Mouse (Mus musculus) liver, embryonic 11.5 days (tissue): Measurements from ENCODE around the gene Gm10337. TPM values are rescaled to one million over a fixed set of nuclear protein-coding genes. Genes with fewer than 3 reads are reported as not detected.

Source experiments
- ATAC-seq: fragments of 200-750 bp; cut with Nextera tagmentation; replicated peaks from 2 replicates; pipeline ENCODE4 v1.8.0; 2017; ENCODE audit warnings: moderate number of reproducible peaks, mild to moderate bottlenecking, moderate TSS enrichment, moderate library complexity; ENCODE audit not compliant: low FRiP score
- DNase-seq: peaks from one replicate; pipeline ENCODE4 v3.0.0-alpha.2; 2017; ENCODE audit warnings: low spot score
- H3K27ac ChIP-seq: fragments of 300-500 bp; sonication (generic); 2 replicates; pipeline ENCODE4 v1.5.1; 2014; ENCODE audit warnings: mild to moderate bottlenecking, low read depth, low read length, control low read depth
- H3K27me3 ChIP-seq: fragments of 300-500 bp; sonication (generic); replicated peaks from 2 replicates; pipeline ENCODE4 v1.6.1; 2014; ENCODE audit warnings: low read length, mixed read lengths; ENCODE audit not compliant: control insufficient read depth, insufficient read depth
- H3K36me3 ChIP-seq: fragments of 300-500 bp; sonication (generic); 2 replicates; pipeline ENCODE4 v1.6.1; 2014; ENCODE audit warnings: mild to moderate bottlenecking, low read length, moderate library complexity, mixed read lengths; ENCODE audit not compliant: control insufficient read depth, insufficient read depth
- H3K4me1 ChIP-seq: fragments of 300-500 bp; sonication (generic); replicated peaks from 2 replicates; pipeline ENCODE4 v1.6.1; 2014; ENCODE audit warnings: low read length, mixed read lengths; ENCODE audit not compliant: control insufficient read depth, insufficient read depth
- H3K4me2 ChIP-seq: fragments of 300-500 bp; sonication (generic); 2 replicates; pipeline ENCODE4 v1.6.1; 2014; ENCODE audit warnings: mild to moderate bottlenecking, control low read depth, moderate library complexity
- H3K4me3 ChIP-seq: fragments of 300-500 bp; sonication (generic); 2 replicates; pipeline ENCODE4 v1.5.1; 2014; ENCODE audit warnings: low read depth, low read length, control low read depth
- H3K9ac ChIP-seq: fragments of 300-500 bp; sonication (generic); 2 replicates; pipeline ENCODE4 v1.6.1; 2014; ENCODE audit warnings: low read depth, low read length, control low read depth
- H3K9me3 ChIP-seq: fragments of 300-500 bp; sonication (generic); 2 replicates; pipeline ENCODE4 v1.6.1; 2016; ENCODE audit warnings: low read length, inconsistent platforms, mixed read lengths; ENCODE audit not compliant: control insufficient read depth
- WGBS: fragments of 180-500 bp; shearing (Covaris S2); extraction: QIAGEN DNeasy Blood & Tissue Kit; methylation state at CpG from one replicate; pipeline ENCODE4 v1.1.7; 2014; 5-methylcytosine and 5-hydroxymethylcytosine counted together
- polyA plus RNA-seq: library from polyadenylated mRNA; unstranded; fragments of >200 nt; fragmentation: Nextera tagmentation; extraction: Ambion mirVana; gene quantifications from 2 replicates; pipeline ENCODE4 v1.2.1, GENCODE M21; 2014

Gm10337 gene
- polyA plus RNA-seq, 1 experiment from 2014 or later = not detected

DNA sequence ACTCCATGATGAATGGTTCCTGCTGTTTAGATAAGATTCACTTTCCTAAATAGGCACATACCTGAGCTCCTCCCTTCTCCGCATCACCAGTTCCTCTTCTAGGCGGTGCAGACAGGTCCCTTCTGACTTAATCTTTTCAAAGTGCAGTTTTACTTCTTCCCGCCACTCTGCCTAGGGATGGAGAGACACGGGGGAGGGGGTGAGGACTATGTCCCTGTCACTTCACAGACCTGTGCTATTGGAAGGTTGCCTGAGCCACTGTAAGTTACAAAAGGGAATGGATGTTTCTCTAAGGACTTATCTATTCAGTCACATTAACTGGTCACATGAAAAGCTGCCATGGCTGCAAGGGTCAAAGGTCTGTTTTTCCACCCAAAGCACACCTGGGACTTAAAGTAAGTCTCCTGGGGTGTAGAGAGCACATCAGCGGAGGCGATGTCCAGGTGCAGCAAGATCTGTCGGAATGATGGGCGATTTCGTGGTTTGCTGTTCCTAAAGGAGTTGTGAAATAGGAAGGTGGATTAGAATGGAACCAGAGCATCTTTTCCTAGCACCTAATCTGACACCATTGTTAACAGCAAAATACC is 1.2 kb upstream of the Gm10337 start:
- no peak overlapping the region for H3K27ac ChIP-seq
- ATAC-seq = no peak
- DNase-seq = no peak

DNA sequence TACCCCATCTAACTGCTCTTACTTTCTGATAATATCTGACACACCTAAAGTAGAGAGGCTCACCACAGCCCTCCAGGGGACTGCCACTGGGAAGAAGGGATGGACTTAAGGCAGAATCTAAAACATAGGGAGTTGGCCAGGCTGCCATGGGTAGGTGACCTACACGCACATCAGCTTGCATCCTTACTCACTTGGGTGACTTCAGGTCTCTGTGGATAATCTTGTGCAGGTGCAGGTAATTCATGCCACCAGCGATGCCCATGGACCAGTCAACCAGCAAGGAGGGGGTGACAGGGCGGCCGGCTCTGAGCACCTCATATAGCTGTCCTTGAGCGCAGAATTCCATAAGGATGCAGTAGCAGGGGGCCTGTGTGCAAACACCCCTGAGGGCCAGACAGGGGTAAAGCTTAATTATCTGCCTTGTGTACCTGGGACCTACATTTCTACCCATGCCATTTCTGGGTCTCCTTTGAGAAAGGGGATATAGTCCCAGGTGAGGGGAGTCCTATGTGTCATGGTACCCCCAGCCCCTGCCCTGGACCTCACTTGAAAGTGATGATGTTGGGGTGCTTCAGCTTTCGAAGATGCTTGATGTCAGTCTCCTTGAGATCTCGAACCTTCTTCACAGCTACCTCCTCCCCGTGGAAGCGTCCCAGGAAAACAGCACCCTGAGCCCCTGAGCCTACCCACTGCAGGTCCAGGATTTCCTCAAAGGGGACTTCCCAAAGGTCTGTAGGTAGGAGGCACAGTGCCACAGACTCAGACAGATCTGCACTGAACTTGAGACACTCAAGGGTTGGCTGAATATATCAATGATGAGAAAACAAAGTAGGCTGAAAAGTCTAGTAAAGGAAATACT is 631 bp downstream of the Gm10337 start:
- no peak overlapping the region for H3K4me2 ChIP-seq
- DNase-seq = no peak
- 0 out of 2 replicates have a peak, but pooled peaks have one; percentile 14 for ATAC-seq
- H3K36me3 ChIP-seq = peaks cover 44% of the 10 kb centered on the region
- WGBS = 87% methylated on average over 9 of the region's 9 CpGs
- H3K27ac ChIP-seq = no peak overlapping the region
- H3K9ac ChIP-seq = no peak overlapping the region
- no peaks in the 10 kb centered on the region for H3K4me1 ChIP-seq
- no peak overlapping the region for H3K4me3 ChIP-seq
- H3K9me3 ChIP-seq = no peaks in the 10 kb centered on the region
- no peaks in the 10 kb centered on the region for H3K27me3 ChIP-seq

More for the DNA sequence above, 1.2 kb upstream of the Gm10337 start:
- H3K4me1 ChIP-seq = no peaks in the 10 kb centered on the region
- H3K36me3 ChIP-seq = peaks cover 55% of the 10 kb centered on the region
- H3K4me2 ChIP-seq = no peak overlapping the region
- H3K9me3 ChIP-seq = no peaks in the 10 kb centered on the region
- H3K9ac ChIP-seq = no peak overlapping the region
- no peaks in the 10 kb centered on the region for H3K27me3 ChIP-seq
- no peak overlapping the region for H3K4me3 ChIP-seq
- 77% methylated on average over 9 of the region's 9 CpGs for WGBS

DNA sequence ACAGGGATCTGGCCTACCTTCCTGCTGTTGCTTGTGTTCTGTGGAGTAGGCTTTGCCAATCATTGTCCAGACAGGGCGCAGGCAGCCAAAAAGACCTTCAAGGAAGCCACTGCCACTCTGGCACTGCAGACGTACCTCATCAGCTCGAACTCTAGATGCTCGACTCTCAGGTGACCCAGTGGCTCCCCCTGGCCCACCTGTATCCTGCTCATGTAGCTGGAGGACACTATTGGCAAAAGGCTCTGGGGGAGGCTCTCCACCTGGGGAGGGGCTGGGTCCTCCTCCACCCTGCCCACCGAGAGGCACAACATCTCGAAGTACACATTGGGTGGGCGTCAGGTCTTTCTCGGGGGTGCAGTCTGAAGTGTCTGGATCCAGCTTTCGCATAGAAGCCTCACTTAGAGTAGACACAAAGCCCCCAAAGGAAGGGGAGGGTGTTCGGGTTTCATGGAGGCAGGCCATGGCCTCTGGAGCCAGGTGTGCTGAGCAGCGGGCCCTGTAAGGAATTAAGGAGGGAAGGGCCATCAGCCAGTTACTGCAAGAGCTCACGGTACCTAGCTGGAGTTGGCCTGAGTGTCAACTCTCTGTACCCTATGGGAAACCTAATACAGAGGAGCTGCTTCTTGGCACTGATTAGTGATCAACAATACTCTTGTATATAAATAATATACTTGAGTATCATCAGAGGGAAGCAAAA is 1.7 kb downstream of the Gm10337 start:
- DNase-seq (no peak), ATAC-seq (no peak)
- no peak overlapping the region for H3K4me3 ChIP-seq
- no peaks in the 10 kb centered on the region for H3K4me1 ChIP-seq
- no peaks in the 10 kb centered on the region for H3K27me3 ChIP-seq
- no peaks in the 10 kb centered on the region for H3K9me3 ChIP-seq
- no peak overlapping the region for H3K9ac ChIP-seq
- H3K4me2 ChIP-seq = no peak overlapping the region
- H3K27ac ChIP-seq = no peak overlapping the region
- H3K36me3 ChIP-seq = peaks cover 34% of the 10 kb centered on the region
- WGBS = 72% methylated on average over 12 of the region's 12 CpGs

DNA sequence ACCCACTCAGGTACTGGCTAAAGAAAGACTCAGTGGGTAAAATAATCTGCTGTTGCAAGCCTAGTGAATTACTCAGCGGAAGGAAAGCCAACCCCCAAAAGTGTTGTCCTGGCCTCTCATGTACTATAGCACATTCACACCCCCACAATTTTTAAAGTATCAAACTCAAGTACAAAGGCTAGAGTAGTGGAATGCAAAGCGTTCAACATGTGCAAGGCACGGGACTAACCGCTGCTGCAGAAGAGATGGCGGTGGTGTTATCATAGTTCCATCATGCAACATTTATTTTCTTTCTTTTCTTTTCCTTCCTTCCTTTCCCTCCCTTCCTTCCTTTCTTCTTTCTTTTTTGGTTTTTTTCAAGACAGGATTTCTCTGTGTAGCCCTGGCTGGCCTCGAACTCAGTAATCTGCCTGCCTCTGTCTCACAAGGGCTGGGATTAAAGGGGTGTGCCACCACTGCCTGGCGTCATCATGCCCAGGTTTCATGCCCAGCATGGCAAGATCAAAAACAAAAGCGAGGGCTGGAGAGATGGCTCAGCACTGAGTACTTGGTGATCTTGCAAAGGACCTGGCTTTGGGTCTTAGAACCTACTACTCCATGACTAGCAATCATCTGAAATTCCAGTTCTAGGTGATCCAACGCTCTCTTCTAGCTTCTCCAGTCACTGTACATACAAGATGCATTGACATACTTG is 2.4 kb downstream of the Gm10337 start:
- H3K27ac ChIP-seq = no peak overlapping the region
- H3K9ac ChIP-seq = no peak overlapping the region
- DNase-seq (no peak), ATAC-seq (no peak)
- WGBS = 83% methylated on average over 9 of the region's 9 CpGs
- no peak overlapping the region for H3K4me2 ChIP-seq
- peaks cover 2% of the 10 kb centered on the region for H3K4me1 ChIP-seq
- no peak overlapping the region for H3K4me3 ChIP-seq
- no peaks in the 10 kb centered on the region for H3K9me3 ChIP-seq
- no peaks in the 10 kb centered on the region for H3K27me3 ChIP-seq
- H3K36me3 ChIP-seq = peaks cover 27% of the 10 kb centered on the region

DNA sequence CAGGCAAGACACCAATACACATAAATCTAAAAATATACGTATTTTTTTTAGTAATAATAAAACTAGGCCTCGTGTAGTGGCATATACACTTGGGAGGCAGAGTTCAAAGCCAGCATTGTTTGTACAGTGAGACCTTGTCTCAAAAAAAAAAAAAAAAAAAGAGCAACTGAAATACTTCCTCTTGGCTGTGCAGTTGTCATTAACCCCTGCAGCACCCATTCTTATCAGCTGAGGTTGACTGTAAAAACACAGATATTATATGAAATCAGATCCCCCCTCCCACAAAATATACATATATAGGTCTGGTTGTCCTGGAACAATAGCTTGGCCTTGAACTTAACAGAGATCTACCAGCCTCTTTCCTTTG is 2.9 kb downstream of the Gm10337 start:
- no peak overlapping the region for H3K4me2 ChIP-seq
- DNase-seq = no peak
- WGBS = 55% methylated on average over 2 of the region's 2 CpGs

DNA sequence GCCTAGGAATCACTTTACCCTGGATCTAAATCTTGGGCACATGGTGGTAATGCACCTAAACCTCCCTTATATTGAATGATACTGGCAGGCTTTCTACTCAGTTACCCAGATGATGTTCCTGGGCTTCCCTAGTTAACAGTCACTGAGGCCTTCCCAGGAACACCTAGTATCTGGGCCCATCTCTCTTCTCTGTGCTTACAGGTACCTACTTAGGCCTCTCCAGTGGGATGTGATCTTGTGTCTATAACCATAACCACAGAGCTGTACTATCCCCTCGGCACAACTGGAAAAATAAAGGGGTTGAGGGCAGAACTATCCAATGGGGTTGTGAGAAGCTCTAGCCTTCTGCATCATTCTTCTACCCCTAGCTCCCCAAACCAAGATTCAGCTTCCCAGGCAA is 3.3 kb downstream of the Gm10337 start:
- Histone ChIP-seq H3K36me3 (peaks cover 17% of the 10 kb centered on the region), H3K4me2 (no peak overlapping the region), H3K9me3 (no peaks in the 10 kb centered on the region), H3K9ac (no peak overlapping the region), H3K27ac (no peak overlapping the region), H3K27me3 (no peaks in the 10 kb centered on the region), H3K4me3 (no peak overlapping the region), H3K4me1 (peaks cover 11% of the 10 kb centered on the region)
- DNase-seq (no peak), ATAC-seq (no peak)
- WGBS = 79% methylated on average over 1 of the region's 1 CpGs

More for the DNA sequence above, 2.9 kb downstream of the Gm10337 start:
- Histone ChIP-seq H3K9ac (no peak overlapping the region), H3K27me3 (no peaks in the 10 kb centered on the region), H3K4me3 (no peak overlapping the region), H3K36me3 (peaks cover 21% of the 10 kb centered on the region), H3K4me1 (peaks cover 7% of the 10 kb centered on the region), H3K9me3 (no peaks in the 10 kb centered on the region), H3K27ac (no peak overlapping the region)
- no peak for ATAC-seq

DNA sequence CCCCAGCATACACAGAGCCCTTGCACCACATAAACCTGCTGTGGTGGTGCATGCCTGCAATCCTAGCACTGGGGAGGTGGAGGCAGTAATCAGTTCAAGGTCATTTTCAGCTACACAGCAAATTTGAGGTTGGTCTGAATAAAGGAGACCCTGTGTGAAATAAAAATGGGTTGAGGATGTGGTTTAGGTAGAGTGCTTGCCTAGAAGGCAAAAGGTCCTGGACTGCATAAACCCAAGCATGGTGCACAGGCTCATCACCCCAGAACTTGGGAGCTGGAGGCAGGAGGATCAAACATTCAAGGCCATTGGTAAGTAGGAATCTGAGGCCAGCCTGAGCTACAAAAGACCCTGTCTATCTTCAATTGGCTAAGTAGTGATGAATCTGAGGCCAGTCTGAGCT is 4.0 kb downstream of the Gm10337 start:
- Histone ChIP-seq H3K27me3 (no peaks in the 10 kb centered on the region), H3K4me2 (no peak overlapping the region), H3K27ac (no peak overlapping the region), H3K4me1 (peaks cover 13% of the 10 kb centered on the region), H3K36me3 (peaks cover 11% of the 10 kb centered on the region), H3K9me3 (no peaks in the 10 kb centered on the region), H3K4me3 (no peak overlapping the region), H3K9ac (no peak overlapping the region)
- ATAC-seq = no peak
- DNase-seq = no peak

DNA sequence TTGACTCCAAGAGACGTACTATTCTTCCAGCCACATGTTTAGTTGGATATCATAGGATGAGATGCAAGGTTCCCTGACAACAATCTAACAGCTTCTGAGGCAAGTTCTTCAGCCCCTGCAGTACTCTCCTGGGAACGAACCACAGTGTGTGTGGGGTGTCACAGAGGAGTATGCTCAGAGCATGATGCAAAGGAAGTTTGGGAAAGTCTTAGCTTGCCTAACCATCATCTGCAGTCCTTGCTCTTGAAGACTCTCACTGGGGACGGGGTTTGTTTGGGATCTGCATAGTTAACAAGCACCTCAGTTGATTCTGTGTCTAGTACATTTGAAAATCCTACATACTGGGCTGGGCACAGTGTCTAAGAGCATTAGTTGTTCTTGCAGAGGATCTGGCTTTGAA is 4.8 kb downstream of the Gm10337 start:
- DNase-seq (no peak), ATAC-seq (no peak)
- 0 out of 2 replicates have a peak, but pooled peaks cover 7% of the 10 kb centered on the region for H3K36me3 ChIP-seq
- no peak overlapping the region for H3K27ac ChIP-seq
- WGBS = 77% methylated on average over 3 of the region's 3 CpGs
- H3K4me2 ChIP-seq = no peak overlapping the region
- H3K9ac ChIP-seq = no peak overlapping the region
- H3K4me1 ChIP-seq = peaks cover 13% of the 10 kb centered on the region
- no peaks in the 10 kb centered on the region for H3K9me3 ChIP-seq
- H3K27me3 ChIP-seq = no peaks in the 10 kb centered on the region
- no peak overlapping the region for H3K4me3 ChIP-seq
